Mouse (Mus musculus) fibroblast of lung, adult 2 months (primary cell): ENCODE measurements around the gene Cd68.
"Not testable (repeated sequence)": the region's sequence is repeated elsewhere in the genome, so short reads cannot be mapped to it uniquely, and the experiment has no call there.

Source experiments
- DNase-seq: peaks from one replicate; pipeline ENCODE4 v3.0.0-alpha.2; 2011; ENCODE audit warnings: low read depth

Gene Cd68

GRCm38 (mm10) chr11:69623006-69623405 is 42.9 kb downstream of the Cd68 start:
- DNase-seq, result no peak

GRCm38 (mm10) chr11:69622406-69622805 is 43.5 kb downstream of the Cd68 start:
- no peak for DNase-seq

- DNase-seq, result no peak
These were observed 44.2 kb downstream of the Cd68 start, which contains the start of gene Sat2 for GRCm38 (mm10) chr11:69621571-69622268. Gene Sat2, plus strand, starts transcription at chr11:69622024.

GRCm38 (mm10) chr11:69620394-69621081 is 45.4 kb downstream of the Cd68 start:
- DNase-seq, result no peak

- DNase-seq, result no peak
These were observed 48.1 kb downstream of the Cd68 start, which contains the start of gene Shbg for GRCm38 (mm10) chr11:69617805-69618204. Gene Shbg, minus strand, starts transcription at chr11:69617905.

GRCm38 (mm10) chr11:69616781-69617180 is 49.2 kb downstream of the Cd68 start:
- no peak for DNase-seq

- not testable (repeated sequence) for DNase-seq
These were observed 51.7 kb downstream of the Cd68 start for GRCm38 (mm10) chr11:69614257-69614588.
